Mouse (Mus musculus) forebrain, embryonic 16.5 days (tissue): ENCODE measurements around the gene Dnah1. TPM values are rescaled to one million over a fixed set of nuclear protein-coding genes. Genes with fewer than 3 reads are reported as not detected.

ENCODE experiments used
- ATAC-seq: fragments of 200-750 bp; cut with Nextera tagmentation; 2 replicates; pipeline ENCODE4 v1.8.0; 2017; ENCODE audit warnings: mild to moderate bottlenecking, moderate library complexity
- H3K27ac ChIP-seq: fragments of 300-500 bp; sonication (generic); 2 replicates; pipeline ENCODE4 v1.5.1; 2014; ENCODE audit warnings: low read length, control low read depth
- H3K27me3 ChIP-seq: fragments of 300-500 bp; sonication (generic); replicated peaks from 2 replicates; pipeline ENCODE4 v1.6.1; 2014; ENCODE audit warnings: low read length; ENCODE audit not compliant: control insufficient read depth, insufficient read depth
- H3K36me3 ChIP-seq: fragments of 300-500 bp; sonication (generic); 2 replicates; pipeline ENCODE4 v1.6.1; 2014; ENCODE audit not compliant: control insufficient read depth, insufficient read depth
- H3K4me1 ChIP-seq: fragments of 300-500 bp; sonication (generic); replicated peaks from 2 replicates; pipeline ENCODE4 v1.6.1; 2014; ENCODE audit warnings: low read length; ENCODE audit not compliant: control insufficient read depth, insufficient read depth
- H3K4me2 ChIP-seq: fragments of 300-500 bp; sonication (generic); 2 replicates; pipeline ENCODE4 v1.6.1; 2014; ENCODE audit warnings: mild to moderate bottlenecking, low read length, control low read depth
- H3K4me3 ChIP-seq: fragments of 300-500 bp; sonication (generic); replicated peaks from 2 replicates; pipeline ENCODE4 v1.5.1; 2014; ENCODE audit warnings: mild to moderate bottlenecking, low read length, control low read depth
- H3K9ac ChIP-seq: fragments of 300-500 bp; sonication (generic); replicated peaks from 2 replicates; pipeline ENCODE4 v1.6.1; 2014; ENCODE audit warnings: low read depth, low read length, control low read depth
- H3K9me3 ChIP-seq: fragments of 300-500 bp; sonication (generic); 2 replicates; pipeline ENCODE4 v1.6.1; 2016; ENCODE audit warnings: low read length; ENCODE audit not compliant: control insufficient read depth
- WGBS: fragments of 180-500 bp; shearing (Covaris S2); extraction: QIAGEN DNeasy Blood & Tissue Kit; methylation state at CpG from one replicate; pipeline ENCODE4 v1.1.7; 2014; 5-methylcytosine and 5-hydroxymethylcytosine counted together
- polyA plus RNA-seq: library from polyadenylated mRNA; unstranded; fragments of >200 nt; fragmentation: Nextera tagmentation; extraction: Ambion mirVana; gene quantifications from 2 replicates; pipeline ENCODE4 v1.2.1, GENCODE M21; 2015

Dnah1 gene
- polyA plus RNA-seq, 1 experiment from 2014 or later: 3.5 TPM

DNA sequence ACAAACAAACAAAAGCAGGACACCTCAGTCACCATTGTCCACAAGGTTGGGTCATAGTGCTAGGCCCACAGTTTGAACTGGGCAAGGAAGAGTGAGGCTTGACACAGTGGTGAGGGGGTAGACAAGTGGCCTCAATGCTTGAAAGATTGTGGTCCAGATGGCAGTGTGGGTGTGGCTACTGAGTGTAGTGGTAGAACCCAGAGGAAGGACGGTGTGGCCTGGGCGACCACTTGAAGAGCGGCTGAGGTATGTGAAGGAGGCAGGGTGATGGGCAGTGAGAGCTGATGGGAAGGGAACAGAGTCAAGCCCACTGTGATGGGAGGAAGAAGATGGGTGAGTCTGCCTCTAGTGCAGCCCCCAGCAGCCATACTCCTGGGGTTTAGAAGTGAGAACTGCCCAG, 109.0 kb downstream of the Dnah1 start:
- Histone ChIP-seq H3K27ac (no peak overlapping the region), H3K27me3 (no peaks in the 10 kb centered on the region), H3K4me1 (peaks cover 10% of the 10 kb centered on the region), H3K4me3 (no peak overlapping the region), H3K9me3 (no peaks in the 10 kb centered on the region), H3K4me2 (no peak overlapping the region), H3K36me3 (no peaks in the 10 kb centered on the region), H3K9ac (no peak overlapping the region)
- WGBS: 85% methylated on average over 3 of the region's 3 CpGs
- ATAC-seq: no peak

DNA sequence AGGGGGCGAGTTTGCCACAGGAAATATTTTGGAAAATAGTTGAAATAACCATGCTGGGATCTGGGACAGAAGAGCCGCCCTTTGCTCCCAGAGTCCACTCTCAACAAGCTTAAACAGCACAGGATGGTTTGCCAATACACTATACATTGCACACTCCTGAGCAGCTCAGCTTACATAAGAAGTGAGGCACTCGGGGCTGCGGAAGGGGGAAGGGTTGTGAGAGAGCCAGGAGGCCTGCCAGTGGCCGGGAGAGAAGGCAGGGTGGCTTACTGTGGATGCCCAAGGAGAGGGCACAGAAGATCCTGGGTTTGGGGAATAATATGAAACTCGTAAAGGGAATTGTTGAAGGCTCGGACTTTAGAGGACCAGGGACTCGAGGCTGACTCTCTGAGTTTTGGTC, 109.8 kb downstream of the Dnah1 start:
- no peak overlapping the region for H3K4me3 ChIP-seq
- H3K27ac ChIP-seq: no peak overlapping the region
- H3K27me3 ChIP-seq: no peaks in the 10 kb centered on the region
- no peak for ATAC-seq
- no peak overlapping the region for H3K4me2 ChIP-seq
- no peaks in the 10 kb centered on the region for H3K36me3 ChIP-seq
- H3K9me3 ChIP-seq: no peaks in the 10 kb centered on the region
- WGBS: 73% methylated on average over 8 of the region's 8 CpGs
- no peak overlapping the region for H3K9ac ChIP-seq
- H3K4me1 ChIP-seq: peaks cover 10% of the 10 kb centered on the region

GRCm38 (mm10) chr14:31212499-31212898, 111.2 kb downstream of the Dnah1 start:
- Histone ChIP-seq H3K9me3 (no peaks in the 10 kb centered on the region), H3K9ac (no peak overlapping the region), H3K36me3 (no peaks in the 10 kb centered on the region), H3K4me3 (no peak overlapping the region), H3K4me1 (peaks cover 5% of the 10 kb centered on the region), H3K27me3 (no peaks in the 10 kb centered on the region), H3K4me2 (no peak overlapping the region), H3K27ac (no peak overlapping the region)
- no peak for ATAC-seq
- WGBS: 79% methylated on average over 3 of the region's 3 CpGs

GRCm38 (mm10) chr14:31211854-31212253, 111.8 kb downstream of the Dnah1 start:
- no peaks in the 10 kb centered on the region for H3K9me3 ChIP-seq
- H3K4me3 ChIP-seq: no peak overlapping the region
- ATAC-seq: no peak
- 88% methylated on average over 6 of the region's 6 CpGs for WGBS
- peaks cover 9% of the 10 kb centered on the region; the same call in 1 of the 2 replicates for H3K4me1 ChIP-seq
- no peak overlapping the region for H3K27ac ChIP-seq
- no peak overlapping the region for H3K4me2 ChIP-seq
- no peaks in the 10 kb centered on the region for H3K27me3 ChIP-seq
- H3K36me3 ChIP-seq: no peaks in the 10 kb centered on the region
- H3K9ac ChIP-seq: no peak overlapping the region

Other genes with a start within 250 kb of the Dnah1 start
- 62.7 and 64.1 TPM in 2 replicates for gene Smim4, start 194.9 kb downstream of the Dnah1 start, polyA plus RNA-seq
- gene Nt5dc2, start 192.8 kb downstream of the Dnah1 start, polyA plus RNA-seq: 146 and 165 TPM in 2 replicates
- gene Stab1, start 155.3 kb downstream of the Dnah1 start, polyA plus RNA-seq: 13.0 and 13.9 TPM in 2 replicates
- gene Tnnc1, start 115.6 kb downstream of the Dnah1 start, polyA plus RNA-seq: 1.5 and 2.5 TPM in 2 replicates
- 359 and 389 TPM in 2 replicates for gene Nisch, start 107.0 kb downstream of the Dnah1 start, polyA plus RNA-seq
- gene Sema3g, start 106.0 kb downstream of the Dnah1 start, polyA plus RNA-seq: 0.62 TPM in 2 replicates
- 11.5 and 12.2 TPM in 2 replicates for gene Phf7, start 72.6 kb downstream of the Dnah1 start, polyA plus RNA-seq
- gene Bap1, start 72.4 kb downstream of the Dnah1 start, polyA plus RNA-seq: 138 and 150 TPM in 2 replicates
- gene Capn7, start 12.7 kb upstream of the Dnah1 start, polyA plus RNA-seq: 69.9 and 74.6 TPM in 2 replicates
- 120 and 128 TPM in 2 replicates for gene Sh3bp5, start 112.2 kb upstream of the Dnah1 start, polyA plus RNA-seq
- gene Eaf1, start 170.5 kb upstream of the Dnah1 start, polyA plus RNA-seq: 10.3 and 11.4 TPM in 2 replicates
- gene Mettl6, start 171.1 kb upstream of the Dnah1 start, polyA plus RNA-seq: 51.9 and 52.4 TPM in 2 replicates